Mouse (Mus musculus) embryonic facial prominence, embryonic 13.5 days (tissue): ENCODE data around the gene Igdcc4. TPM values are rescaled to one million over a fixed set of nuclear protein-coding genes. Genes with fewer than 3 reads are reported as not detected.

Experiments used
- ATAC-seq: fragments of 200-750 bp; cut with Nextera tagmentation; 2 replicates; pipeline ENCODE4 v1.8.0; 2017; ENCODE audit warnings: low read depth; ENCODE audit not compliant: insufficient number of reproducible peaks, insufficient read depth, low FRiP score, low TSS enrichment
- H3K27ac ChIP-seq: fragments of 300-500 bp; sonication (generic); 2 replicates; pipeline ENCODE4 v1.5.1; 2015; ENCODE audit warnings: moderate library complexity, mild to moderate bottlenecking, inconsistent platforms
- H3K27me3 ChIP-seq: fragments of 300-500 bp; sonication (generic); 2 replicates; pipeline ENCODE4 v1.6.1; 2015; ENCODE audit warnings: mild to moderate bottlenecking, inconsistent platforms
- H3K36me3 ChIP-seq: fragments of 300-500 bp; sonication (generic); 2 replicates; pipeline ENCODE4 v1.6.1; 2015; ENCODE audit warnings: mild to moderate bottlenecking, inconsistent platforms
- H3K4me1 ChIP-seq: fragments of 300-500 bp; sonication (generic); 2 replicates; pipeline ENCODE4 v1.6.1; 2015; ENCODE audit warnings: inconsistent platforms
- H3K4me2 ChIP-seq: fragments of 300-500 bp; sonication (generic); 2 replicates; pipeline ENCODE4 v1.6.1; 2015; ENCODE audit warnings: moderate library complexity, mild to moderate bottlenecking, inconsistent platforms
- H3K4me3 ChIP-seq: fragments of 300-500 bp; sonication (generic); 2 replicates; pipeline ENCODE4 v1.5.1; 2015; ENCODE audit warnings: mild to moderate bottlenecking, inconsistent platforms
- H3K9ac ChIP-seq: fragments of 300-500 bp; sonication (generic); 2 replicates; pipeline ENCODE4 v1.6.1; 2015; ENCODE audit warnings: mild to moderate bottlenecking, inconsistent platforms
- H3K9me3 ChIP-seq: fragments of 300-500 bp; sonication (generic); 2 replicates; pipeline ENCODE4 v1.6.1; 2016; ENCODE audit warnings: inconsistent platforms
- WGBS: fragments of 180-500 bp; shearing (Covaris S2); methylation state at CpG from one replicate; pipeline ENCODE4 v1.1.7; 2015; ENCODE audit warnings: mixed read lengths; 5-methylcytosine and 5-hydroxymethylcytosine counted together
- polyA plus RNA-seq: library from polyadenylated mRNA; unstranded; fragments of >200 nt; fragmentation: Nextera tagmentation; extraction: Ambion mirVana; gene quantifications from 2 replicates; pipeline ENCODE4 v1.2.1, GENCODE M21; 2015

The Igdcc4 gene
- polyA plus RNA-seq, 1 experiment from 2014 or later = 31.0 TPM

DNA sequence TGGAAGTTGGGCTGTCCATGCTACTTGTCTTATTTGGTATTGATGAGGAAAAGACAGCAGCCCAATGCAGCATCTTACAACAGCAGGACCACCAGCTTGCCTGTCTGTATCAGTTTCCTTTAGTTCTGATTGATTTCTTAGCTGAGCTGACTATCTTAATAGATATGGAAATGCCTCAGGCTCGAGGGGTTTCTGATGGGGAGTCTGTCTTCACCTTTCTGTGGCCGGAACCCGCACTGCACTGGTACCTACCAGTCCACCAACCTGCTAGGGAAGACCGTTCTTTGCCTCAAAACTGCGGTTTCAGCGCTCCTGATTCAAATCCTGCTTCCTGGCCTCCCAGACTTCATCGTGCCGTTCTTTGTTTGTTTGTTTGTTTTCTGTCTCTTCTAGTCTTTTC is 60.6 kb downstream of the Igdcc4 start:
- Histone ChIP-seq H3K9me3 (no peaks in the 10 kb centered on the region), H3K36me3 (no peaks in the 10 kb centered on the region), H3K27me3 (peaks cover 31% of the 10 kb centered on the region), H3K9ac (no peak overlapping the region), H3K4me1 (peaks cover 25% of the 10 kb centered on the region), H3K4me3 (no peak overlapping the region), H3K4me2 (no peak overlapping the region), H3K27ac (no peak overlapping the region)
- WGBS = 15% methylated on average over 8 of the region's 8 CpGs
- ATAC-seq = no peak

GRCm38 (mm10) chr9:65162711-65163639 is 61.7 kb downstream of the Igdcc4 start:
- no peak overlapping the region; the same call in 1 of the 2 replicates for H3K27ac ChIP-seq
- H3K4me3 ChIP-seq = peak overlapping the region; percentile 51
- H3K9me3 ChIP-seq = no peaks in the 10 kb centered on the region
- ATAC-seq = no peak
- no peaks in the 10 kb centered on the region for H3K36me3 ChIP-seq
- peaks cover 20% of the 10 kb centered on the region for H3K4me1 ChIP-seq
- peak overlapping the region; percentile 91 for H3K4me2 ChIP-seq
- peak overlapping the region; percentile 65 for H3K9ac ChIP-seq
- WGBS = under 1% methylated on average over 64 of the region's 69 CpGs
- H3K27me3 ChIP-seq = peaks cover 31% of the 10 kb centered on the region

- 16% methylated on average over 1 of the region's 1 CpGs for WGBS
- Histone ChIP-seq H3K36me3 (no peaks in the 10 kb centered on the region), H3K4me3 (no peak overlapping the region), H3K9ac (no peak overlapping the region), H3K27ac (no peak overlapping the region), H3K4me1 (peaks cover 32% of the 10 kb centered on the region), H3K9me3 (no peaks in the 10 kb centered on the region), H3K27me3 (peaks cover 31% of the 10 kb centered on the region), H3K4me2 (no peak overlapping the region)
- ATAC-seq = no peak
Observed at GRCm38 (mm10) chr9:65164870-65165269, 63.6 kb downstream of the Igdcc4 start.

GRCm38 (mm10) chr9:65166386-65166785 is 65.1 kb downstream of the Igdcc4 start:
- no peaks in the 10 kb centered on the region for H3K9me3 ChIP-seq
- ATAC-seq = no peak
- no peaks in the 10 kb centered on the region for H3K36me3 ChIP-seq
- no peak overlapping the region for H3K4me3 ChIP-seq
- H3K4me1 ChIP-seq = peaks cover 32% of the 10 kb centered on the region
- H3K27ac ChIP-seq = no peak overlapping the region
- 22% methylated on average over 9 of the region's 9 CpGs for WGBS
- no peak overlapping the region for H3K4me2 ChIP-seq
- H3K27me3 ChIP-seq = peaks cover 28% of the 10 kb centered on the region
- H3K9ac ChIP-seq = no peak overlapping the region

DNA sequence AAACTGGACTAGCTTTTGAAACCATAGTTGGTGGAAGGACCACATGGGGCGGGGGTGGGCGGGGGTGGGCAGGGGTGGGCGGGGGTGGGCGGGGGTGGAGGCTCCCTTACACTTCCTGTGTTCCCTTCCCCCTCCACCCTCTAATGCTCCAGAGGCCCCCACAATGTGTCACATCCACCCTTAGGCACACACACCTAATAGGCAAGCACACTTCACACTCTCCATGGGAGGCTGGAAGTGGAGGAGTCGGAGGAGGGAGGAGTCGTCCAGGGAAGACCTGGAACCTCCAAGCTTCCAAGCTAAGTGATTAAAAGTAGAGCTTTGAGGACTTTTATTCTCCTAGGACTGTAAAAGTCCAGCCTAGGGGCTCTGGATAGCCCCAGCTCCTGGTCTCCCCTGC is 67.2 kb downstream of the Igdcc4 start:
- 48% methylated on average over 5 of the region's 6 CpGs for WGBS
- no peak overlapping the region for H3K4me2 ChIP-seq

GRCm38 (mm10) chr9:65168952-65169351 is 67.7 kb downstream of the Igdcc4 start:
- Histone ChIP-seq H3K4me3 (no peak overlapping the region), H3K9me3 (no peaks in the 10 kb centered on the region), H3K4me2 (no peak overlapping the region), H3K36me3 (no peaks in the 10 kb centered on the region), H3K4me1 (peaks cover 18% of the 10 kb centered on the region), H3K9ac (no peak overlapping the region), H3K27me3 (peaks cover 4% of the 10 kb centered on the region), H3K27ac (no peak overlapping the region)
- ATAC-seq = no peak
- 39% methylated on average over 4 of the region's 4 CpGs for WGBS

More for the DNA sequence above, 67.2 kb downstream of the Igdcc4 start:
- no peak for ATAC-seq
- no peak overlapping the region for H3K9ac ChIP-seq
- no peaks in the 10 kb centered on the region for H3K9me3 ChIP-seq
- no peak overlapping the region for H3K27ac ChIP-seq
- peaks cover 8% of the 10 kb centered on the region for H3K27me3 ChIP-seq
- no peaks in the 10 kb centered on the region for H3K36me3 ChIP-seq
- no peak overlapping the region for H3K4me3 ChIP-seq
- peaks cover 19% of the 10 kb centered on the region for H3K4me1 ChIP-seq

GRCm38 (mm10) chr9:65172654-65173053 is 71.4 kb downstream of the Igdcc4 start:
- Histone ChIP-seq H3K9me3 (no peaks in the 10 kb centered on the region), H3K27me3 (no peaks in the 10 kb centered on the region), H3K27ac (no peak overlapping the region), H3K4me2 (no peak overlapping the region), H3K4me1 (peaks cover 34% of the 10 kb centered on the region), H3K36me3 (no peaks in the 10 kb centered on the region), H3K4me3 (no peak overlapping the region), H3K9ac (no peak overlapping the region)
- no peak for ATAC-seq
- WGBS = 30% methylated on average over 9 of the region's 9 CpGs

DNA sequence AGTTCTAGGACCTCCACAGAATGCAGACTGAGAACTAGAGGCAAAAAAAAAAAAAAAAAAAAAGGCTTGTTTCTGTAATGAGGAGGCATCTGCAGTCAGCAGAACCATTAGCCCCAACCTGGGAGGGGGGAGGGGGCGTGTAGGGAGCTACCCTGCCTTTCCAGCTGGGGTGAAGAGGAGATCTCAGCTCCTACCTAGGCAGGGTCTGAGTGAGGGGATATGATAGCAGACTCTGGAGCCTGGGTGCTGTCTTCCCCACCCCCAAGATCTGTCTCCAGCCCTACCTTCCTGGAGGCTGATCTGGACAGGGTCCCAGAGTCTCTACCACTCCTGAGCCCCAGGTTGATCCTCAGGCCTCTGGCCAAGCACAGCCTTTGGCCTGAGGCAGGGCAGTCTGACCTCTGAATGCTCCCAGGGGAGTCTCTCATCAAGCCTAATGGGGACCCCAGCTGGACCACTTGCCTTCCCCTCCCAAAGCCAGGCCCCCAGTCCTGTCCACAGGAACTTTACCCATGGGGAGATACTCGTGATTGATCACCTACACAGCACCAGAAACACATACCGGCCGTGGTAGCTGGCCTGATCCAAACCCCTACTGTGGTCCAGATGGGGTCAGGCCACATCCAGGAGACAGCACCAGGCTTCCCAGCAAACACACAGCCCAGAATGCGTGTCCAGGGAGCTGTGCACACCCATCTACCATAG is 74.1 kb downstream of the Igdcc4 start:
- H3K27ac ChIP-seq = peak overlapping the region; percentile 41; the same call in 1 of the 2 replicates
- WGBS = 35% methylated on average over 5 of the region's 5 CpGs

DNA sequence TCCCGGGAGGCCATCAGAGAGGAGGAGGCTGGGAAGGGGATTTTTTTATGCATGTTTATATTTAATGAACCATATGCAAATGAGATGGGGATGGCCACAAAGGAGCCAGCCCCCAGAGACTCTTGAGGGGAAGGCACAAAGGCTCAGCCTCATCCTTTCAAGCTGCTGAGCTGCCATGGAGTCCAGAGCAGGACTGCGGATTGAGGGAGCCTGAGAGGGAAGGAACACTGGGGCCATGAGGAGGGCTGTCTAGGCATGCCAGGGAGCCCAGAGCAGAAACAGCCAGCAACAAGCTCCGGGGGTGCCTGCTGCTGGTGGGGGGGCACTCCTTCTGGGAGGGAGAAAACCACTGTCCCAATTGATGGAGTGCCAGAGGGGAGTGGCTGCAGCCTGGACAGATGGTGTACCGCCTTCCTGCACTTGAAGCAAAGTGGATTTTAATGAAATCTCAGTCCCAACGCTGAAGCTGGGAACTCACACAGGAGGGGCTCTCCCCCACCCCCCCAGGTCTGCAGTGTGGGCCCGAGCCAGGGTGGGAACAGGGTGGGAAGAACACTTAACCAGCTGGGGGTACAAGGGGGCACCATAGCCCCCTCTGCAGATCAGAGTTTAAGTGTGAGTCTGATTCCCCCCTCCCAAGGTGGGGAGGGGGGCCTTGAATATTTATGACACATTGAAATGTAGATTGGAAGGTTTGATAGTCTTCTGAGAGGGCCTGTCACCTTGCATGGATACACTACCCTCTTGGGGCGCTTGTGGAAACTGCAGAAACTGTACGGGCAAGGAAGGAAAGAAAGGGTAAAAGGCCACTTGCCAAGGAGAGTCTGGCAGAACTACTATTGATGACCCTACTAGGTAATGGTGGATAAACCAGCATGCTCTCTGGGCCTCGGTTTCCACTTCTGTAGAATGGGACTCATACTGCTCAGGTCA is 74.9 kb downstream of the Igdcc4 start:
- no peaks in the 10 kb centered on the region for H3K9me3 ChIP-seq
- no peak overlapping the region for H3K4me2 ChIP-seq
- peaks cover 50% of the 10 kb centered on the region for H3K4me1 ChIP-seq
- WGBS = 34% methylated on average over 9 of the region's 9 CpGs
- no peaks in the 10 kb centered on the region for H3K27me3 ChIP-seq
- peak overlapping the region; percentile 22; the same call in 1 of the 2 replicates for H3K9ac ChIP-seq
- H3K36me3 ChIP-seq = peaks cover 3% of the 10 kb centered on the region; the same call in 1 of the 2 replicates
- no peak for ATAC-seq
- peak overlapping the region; percentile 41; the same call in 1 of the 2 replicates for H3K27ac ChIP-seq
- H3K4me3 ChIP-seq = no peak overlapping the region

More for the DNA sequence above, 74.1 kb downstream of the Igdcc4 start:
- Histone ChIP-seq H3K9ac (peak overlapping the region; percentile 22; the same call in 1 of the 2 replicates), H3K4me1 (peaks cover 49% of the 10 kb centered on the region), H3K9me3 (no peaks in the 10 kb centered on the region), H3K36me3 (no peaks in the 10 kb centered on the region), H3K27me3 (no peaks in the 10 kb centered on the region), H3K4me2 (no peak overlapping the region), H3K4me3 (no peak overlapping the region)
- ATAC-seq = no peak

- no peak overlapping the region for H3K4me2 ChIP-seq
- H3K9me3 ChIP-seq = no peaks in the 10 kb centered on the region
- no peaks in the 10 kb centered on the region for H3K27me3 ChIP-seq
- no peak overlapping the region for H3K4me3 ChIP-seq
- no peak overlapping the region for H3K27ac ChIP-seq
- no peak for ATAC-seq
- WGBS = 64% methylated on average over 3 of the region's 3 CpGs
- H3K4me1 ChIP-seq = peaks cover 50% of the 10 kb centered on the region
- H3K9ac ChIP-seq = no peak overlapping the region
- peaks cover 16% of the 10 kb centered on the region for H3K36me3 ChIP-seq
Observed at GRCm38 (mm10) chr9:65177497-65177896, 76.2 kb downstream of the Igdcc4 start.

DNA sequence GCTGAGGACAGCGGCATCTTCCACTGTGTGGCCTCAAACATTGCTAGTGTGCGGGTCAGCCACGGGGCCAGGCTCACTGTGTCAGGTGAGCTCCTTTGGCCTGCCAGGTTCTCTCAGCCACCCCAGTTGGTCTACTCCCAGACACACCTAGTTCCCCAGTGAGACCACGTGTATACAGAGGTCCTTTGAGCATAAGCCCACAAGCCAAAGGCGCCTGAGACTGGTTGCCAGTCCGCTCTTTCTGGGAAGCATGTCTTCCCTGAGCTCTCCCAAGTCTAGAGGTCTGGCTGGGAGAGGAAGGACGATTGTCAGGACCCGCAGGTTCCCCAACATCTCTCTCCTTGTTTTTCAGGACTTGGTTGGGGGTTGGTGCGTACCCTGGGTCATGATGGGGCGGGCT is 76.6 kb downstream of the Igdcc4 start:
- H3K4me1 ChIP-seq = peaks cover 50% of the 10 kb centered on the region
- peaks cover 19% of the 10 kb centered on the region for H3K36me3 ChIP-seq
- no peak overlapping the region for H3K4me2 ChIP-seq
- no peak overlapping the region for H3K27ac ChIP-seq
- no peaks in the 10 kb centered on the region for H3K27me3 ChIP-seq
- H3K4me3 ChIP-seq = no peak overlapping the region
- H3K9me3 ChIP-seq = no peaks in the 10 kb centered on the region
- no peak for ATAC-seq
- peak overlapping the region; percentile 47; the same call in 1 of the 2 replicates for H3K9ac ChIP-seq
- WGBS = 56% methylated on average over 10 of the region's 10 CpGs
